Mouse (Mus musculus): ENCODE results near the gene Hsdl2. TPM values are rescaled to one million over a fixed set of nuclear protein-coding genes. Genes with fewer than 3 reads are reported as not detected.

Gene Hsdl2
- polyA plus RNA-seq, 3 experiments from 2014 or later = 34.5 to 47.5 (median 41.4) TPM

GRCm38 (mm10) chr4:59628255-59628654 lies 46.9 kb downstream of the Hsdl2 start:
- no peak for ATAC-seq

GRCm38 (mm10) chr4:59629076-59629874 lies 47.9 kb downstream of the Hsdl2 start:
- no peak for ATAC-seq

GRCm38 (mm10) chr4:59630122-59630521 lies 48.8 kb downstream of the Hsdl2 start:
- no peak for ATAC-seq

- no peak for ATAC-seq
Observed at GRCm38 (mm10) chr4:59634532-59634931, 53.2 kb downstream of the Hsdl2 start.

GRCm38 (mm10) chr4:59639163-59639562 lies 57.8 kb downstream of the Hsdl2 start:
- no peak for ATAC-seq

GRCm38 (mm10) chr4:59640720-59641119 lies 59.4 kb downstream of the Hsdl2 start:
- no peak for ATAC-seq

- no peak for ATAC-seq
Observed at GRCm38 (mm10) chr4:59642039-59642438, 60.7 kb downstream of the Hsdl2 start.

GRCm38 (mm10) chr4:59642657-59643056 lies 61.3 kb downstream of the Hsdl2 start:
- no peak for ATAC-seq

GRCm38 (mm10) chr4:59644431-59644830 lies 63.1 kb downstream of the Hsdl2 start:
- no peak for ATAC-seq

GRCm38 (mm10) chr4:59644992-59645391 lies 63.6 kb downstream of the Hsdl2 start:
- no peak for ATAC-seq

GRCm38 (mm10) chr4:59645610-59646009 lies 64.2 kb downstream of the Hsdl2 start:
- no peak for ATAC-seq

GRCm38 (mm10) chr4:59646020-59646696 lies 64.8 kb downstream of the Hsdl2 start:
- no peak for ATAC-seq

- ATAC-seq = no peak
Observed at GRCm38 (mm10) chr4:59649119-59649518, 67.8 kb downstream of the Hsdl2 start.

- no peak for ATAC-seq
Observed at GRCm38 (mm10) chr4:59652166-59652681, 70.9 kb downstream of the Hsdl2 start.

- ATAC-seq = no peak
Observed at GRCm38 (mm10) chr4:59656061-59656642, 74.8 kb downstream of the Hsdl2 start.

- ATAC-seq = no peak
Observed at GRCm38 (mm10) chr4:59662163-59662562, 80.8 kb downstream of the Hsdl2 start.

GRCm38 (mm10) chr4:59663451-59663850 lies 82.1 kb downstream of the Hsdl2 start:
- ATAC-seq = no peak

- ATAC-seq = no peak
Observed at GRCm38 (mm10) chr4:59666550-59667317, 85.4 kb downstream of the Hsdl2 start.

GRCm38 (mm10) chr4:59668050-59668449 lies 86.7 kb downstream of the Hsdl2 start:
- no peak for ATAC-seq

Data from inflammation-experienced regulatory T-cells, adult 6 months (primary cell).